Mouse (Mus musculus) neural tube, embryonic 13.5 days (tissue): ENCODE measurements around the gene Irf2. TPM values are rescaled to one million over a fixed set of nuclear protein-coding genes. Genes with fewer than 3 reads are reported as not detected.
"Not testable (repeated sequence)": the region's sequence is repeated elsewhere in the genome, so short reads cannot be mapped to it uniquely, and the experiment has no call there.

Source experiments
- ATAC-seq: fragments of 200-750 bp; cut with Nextera tagmentation; 2 replicates; pipeline ENCODE4 v1.8.0; 2017; ENCODE audit warnings: low read depth, mild to moderate bottlenecking, moderate TSS enrichment, moderate library complexity
- H3K27ac ChIP-seq: fragments of 300-500 bp; sonication (generic); replicated peaks from 2 replicates; pipeline ENCODE4 v1.5.1; 2015; ENCODE audit warnings: moderate library complexity, mild to moderate bottlenecking, inconsistent platforms
- H3K27me3 ChIP-seq: fragments of 300-500 bp; sonication (generic); 2 replicates; pipeline ENCODE4 v1.6.1; 2015; ENCODE audit warnings: mild to moderate bottlenecking, inconsistent platforms
- H3K36me3 ChIP-seq: fragments of 300-500 bp; sonication (generic); 2 replicates; pipeline ENCODE4 v1.6.1; 2015; ENCODE audit warnings: mild to moderate bottlenecking, inconsistent platforms
- H3K4me1 ChIP-seq: fragments of 300-500 bp; sonication (generic); replicated peaks from 2 replicates; pipeline ENCODE4 v1.6.1; 2015; ENCODE audit warnings: inconsistent platforms
- H3K4me2 ChIP-seq: fragments of 300-500 bp; sonication (generic); 2 replicates; pipeline ENCODE4 v1.6.1; 2015; ENCODE audit warnings: inconsistent platforms, mild to moderate bottlenecking, moderate library complexity
- H3K4me3 ChIP-seq: fragments of 300-500 bp; sonication (generic); 2 replicates; pipeline ENCODE4 v1.5.1; 2015; ENCODE audit warnings: mild to moderate bottlenecking, inconsistent platforms
- H3K9ac ChIP-seq: fragments of 300-500 bp; sonication (generic); 2 replicates; pipeline ENCODE4 v1.6.1; 2015; ENCODE audit warnings: moderate library complexity, mild to moderate bottlenecking, inconsistent platforms
- H3K9me3 ChIP-seq: fragments of 300-500 bp; sonication (generic); 2 replicates; pipeline ENCODE4 v1.6.1; 2016; ENCODE audit warnings: inconsistent platforms
- WGBS: fragments of 180-500 bp; shearing (Covaris S2); methylation state at CpG from one replicate; pipeline ENCODE4 v1.1.7; 2015; 5-methylcytosine and 5-hydroxymethylcytosine counted together
- polyA plus RNA-seq: library from polyadenylated mRNA; unstranded; fragments of >200 nt; fragmentation: Nextera tagmentation; extraction: Ambion mirVana; gene quantifications from 2 replicates; pipeline ENCODE4 v1.2.1, GENCODE M21; 2015

Irf2 gene
- polyA plus RNA-seq, 1 experiment from 2014 or later, result 13.5 TPM

GRCm38 (mm10) chr8:46713178-46713577 is 26.4 kb upstream of the Irf2 start:
- 95% methylated on average over 11 of the region's 11 CpGs for WGBS
- Histone ChIP-seq H3K9me3 (no peaks in the 10 kb centered on the region), H3K27ac (no peak overlapping the region), H3K4me3 (no peak overlapping the region), H3K9ac (no peak overlapping the region), H3K36me3 (no peaks in the 10 kb centered on the region), H3K4me1 (0 out of 2 replicates have a peak, but pooled peaks cover 6% of the 10 kb centered on the region), H3K4me2 (no peak overlapping the region), H3K27me3 (no peaks in the 10 kb centered on the region)
- ATAC-seq, result no peak

GRCm38 (mm10) chr8:46713844-46714243 is 25.7 kb upstream of the Irf2 start:
- no peaks in the 10 kb centered on the region for H3K9me3 ChIP-seq
- H3K4me1 ChIP-seq, result 0 out of 2 replicates have a peak, but pooled peaks cover 6% of the 10 kb centered on the region
- 70% methylated on average over 6 of the region's 6 CpGs for whole genome bisulfite sequencing
- no peak overlapping the region for H3K4me3 ChIP-seq
- H3K9ac ChIP-seq, result no peak overlapping the region
- H3K27me3 ChIP-seq, result no peaks in the 10 kb centered on the region
- no peak overlapping the region for H3K27ac ChIP-seq
- no peaks in the 10 kb centered on the region for H3K36me3 ChIP-seq
- no peak overlapping the region for H3K4me2 ChIP-seq
- no peak for ATAC-seq

- Histone ChIP-seq H3K27ac (no peak overlapping the region), H3K27me3 (no peaks in the 10 kb centered on the region), H3K9ac (no peak overlapping the region), H3K4me2 (no peak overlapping the region), H3K4me1 (0 out of 2 replicates have a peak, but pooled peaks cover 6% of the 10 kb centered on the region), H3K4me3 (no peak overlapping the region), H3K36me3 (no peaks in the 10 kb centered on the region), H3K9me3 (no peaks in the 10 kb centered on the region)
- 90% methylated on average over 3 of the region's 3 CpGs for WGBS
- no peak for ATAC-seq
Observed at GRCm38 (mm10) chr8:46714400-46714799, 25.1 kb upstream of the Irf2 start.

GRCm38 (mm10) chr8:46716477-46716876 is 23.1 kb upstream of the Irf2 start:
- Histone ChIP-seq H3K4me1 (0 out of 2 replicates have a peak, but pooled peaks cover 6% of the 10 kb centered on the region), H3K4me3 (no peak overlapping the region), H3K9ac (no peak overlapping the region), H3K4me2 (no peak overlapping the region), H3K27me3 (no peaks in the 10 kb centered on the region), H3K27ac (no peak overlapping the region), H3K36me3 (no peaks in the 10 kb centered on the region), H3K9me3 (no peaks in the 10 kb centered on the region)
- no peak for ATAC-seq
- 59% methylated on average over 11 of the region's 11 CpGs for WGBS

- no peaks in the 10 kb centered on the region for H3K27me3 ChIP-seq
- no peaks in the 10 kb centered on the region for H3K9me3 ChIP-seq
- no peak overlapping the region for H3K4me3 ChIP-seq
- H3K4me1 ChIP-seq, result 0 out of 2 replicates have a peak, but pooled peaks cover 6% of the 10 kb centered on the region
- H3K9ac ChIP-seq, result no peak overlapping the region
- ATAC-seq, result no peak
- H3K4me2 ChIP-seq, result no peak overlapping the region
- H3K27ac ChIP-seq, result no peak overlapping the region
- no peaks in the 10 kb centered on the region for H3K36me3 ChIP-seq
- WGBS, result 75% methylated on average over 6 of the region's 6 CpGs
Observed at GRCm38 (mm10) chr8:46717170-46717569, 22.4 kb upstream of the Irf2 start.

- WGBS, result 94% methylated on average over 8 of the region's 8 CpGs
- H3K36me3 ChIP-seq, result no peaks in the 10 kb centered on the region
- H3K9ac ChIP-seq, result no peak overlapping the region
- no peaks in the 10 kb centered on the region for H3K9me3 ChIP-seq
- H3K4me1 ChIP-seq, result 0 out of 2 replicates have a peak, but pooled peaks cover 6% of the 10 kb centered on the region
- H3K4me3 ChIP-seq, result no peak overlapping the region
- H3K27me3 ChIP-seq, result no peaks in the 10 kb centered on the region
- ATAC-seq, result no peak
- H3K4me2 ChIP-seq, result no peak overlapping the region
- no peak overlapping the region for H3K27ac ChIP-seq
Observed at GRCm38 (mm10) chr8:46718301-46718700, 21.2 kb upstream of the Irf2 start.

GRCm38 (mm10) chr8:46718747-46719146 is 20.8 kb upstream of the Irf2 start:
- Histone ChIP-seq H3K4me3 (no peak overlapping the region), H3K9me3 (no peaks in the 10 kb centered on the region), H3K4me1 (0 out of 2 replicates have a peak, but pooled peaks cover 6% of the 10 kb centered on the region), H3K36me3 (no peaks in the 10 kb centered on the region), H3K9ac (no peak overlapping the region), H3K27me3 (no peaks in the 10 kb centered on the region), H3K27ac (no peak overlapping the region), H3K4me2 (no peak overlapping the region)
- 84% methylated on average over 5 of the region's 5 CpGs for WGBS
- no peak for ATAC-seq

GRCm38 (mm10) chr8:46720656-46721055 is 18.9 kb upstream of the Irf2 start:
- WGBS, result 47% methylated on average over 4 of the region's 4 CpGs

GRCm38 (mm10) chr8:46721065-46721845 is 18.3 kb upstream of the Irf2 start:
- 88% methylated on average over 11 of the region's 11 CpGs for WGBS
- 0 out of 2 replicates have a peak, but pooled peaks cover 2% of the 10 kb centered on the region for H3K4me1 ChIP-seq
- H3K9ac ChIP-seq, result no peak overlapping the region
- no peaks in the 10 kb centered on the region for H3K27me3 ChIP-seq
- ATAC-seq, result no peak
- H3K9me3 ChIP-seq, result no peaks in the 10 kb centered on the region
- no peak overlapping the region for H3K4me3 ChIP-seq
- H3K4me2 ChIP-seq, result no peak overlapping the region
- no peak overlapping the region for H3K27ac ChIP-seq
- no peaks in the 10 kb centered on the region for H3K36me3 ChIP-seq

More at GRCm38 (mm10) chr8:46720656-46721055, 18.9 kb upstream of the Irf2 start:
- no peak overlapping the region for H3K9ac ChIP-seq
- H3K4me3 ChIP-seq, result no peak overlapping the region
- no peaks in the 10 kb centered on the region for H3K9me3 ChIP-seq
- no peak overlapping the region for H3K4me2 ChIP-seq
- no peak for ATAC-seq
- H3K4me1 ChIP-seq, result 0 out of 2 replicates have a peak, but pooled peaks cover 6% of the 10 kb centered on the region
- H3K36me3 ChIP-seq, result no peaks in the 10 kb centered on the region
- no peak overlapping the region for H3K27ac ChIP-seq
- H3K27me3 ChIP-seq, result no peaks in the 10 kb centered on the region

- no peaks in the 10 kb centered on the region for H3K36me3 ChIP-seq
- 32% methylated on average over 2 of the region's 2 CpGs for WGBS
- H3K9ac ChIP-seq, result no peak overlapping the region
- no peaks in the 10 kb centered on the region for H3K4me1 ChIP-seq
- H3K9me3 ChIP-seq, result no peaks in the 10 kb centered on the region
- H3K4me3 ChIP-seq, result no peak overlapping the region
- no peak for ATAC-seq
- H3K27ac ChIP-seq, result no peak overlapping the region
- H3K4me2 ChIP-seq, result no peak overlapping the region
- H3K27me3 ChIP-seq, result no peaks in the 10 kb centered on the region
Observed at GRCm38 (mm10) chr8:46722536-46722935, 17.0 kb upstream of the Irf2 start.

- Histone ChIP-seq H3K9me3 (no peaks in the 10 kb centered on the region), H3K4me1 (no peaks in the 10 kb centered on the region), H3K4me3 (no peak overlapping the region), H3K27ac (no peak overlapping the region), H3K36me3 (no peaks in the 10 kb centered on the region), H3K4me2 (no peak overlapping the region), H3K9ac (no peak overlapping the region), H3K27me3 (no peaks in the 10 kb centered on the region)
- ATAC-seq, result no peak
- WGBS, result 97% methylated on average over 2 of the region's 2 CpGs
Observed at GRCm38 (mm10) chr8:46726383-46726782, 13.1 kb upstream of the Irf2 start.

- H3K4me3 ChIP-seq, result not testable (repeated sequence)
Observed at GRCm38 (mm10) chr8:46729671-46730070, 9.9 kb upstream of the Irf2 start.

More at GRCm38 (mm10) chr8:46729671-46730070, 9.9 kb upstream of the Irf2 start:
- not testable (repeated sequence) for H3K27ac ChIP-seq, H3K27me3 ChIP-seq, H3K4me1 ChIP-seq, H3K9ac ChIP-seq, ATAC-seq, H3K36me3 ChIP-seq, H3K4me2 ChIP-seq, H3K9me3 ChIP-seq
- 89% methylated on average over 1 of the region's 1 CpGs for WGBS
